Mouse (Mus musculus): ENCODE results near the gene Gm45844. TPM values are rescaled to one million over a fixed set of nuclear protein-coding genes. Genes with fewer than 3 reads are reported as not detected.

Gene Gm45844
- polyA plus RNA-seq, 1 experiment from 2014 or later: 3.1 TPM

Small RNA genes within 50 kb of the gene (microRNA-seq; reads per million reads assigned to microRNA genes)
- 0.44 reads per million for gene Mir5620

Other genes starting within 250 kb of the Gm45844 start
- 12.0 and 12.6 TPM in 2 replicates for gene Zfp954, start 156.8 kb downstream of the Gm45844 start, polyA plus RNA-seq (2015; fragmentation: Nextera tagmentation; extraction: Ambion mirVana)
- gene Zfp773, start 141.5 kb downstream of the Gm45844 start, polyA plus RNA-seq (2015; fragmentation: Nextera tagmentation; extraction: Ambion mirVana): 1.6 and 2.0 TPM in 2 replicates
- 1.7 and 1.9 TPM in 2 replicates for gene Zfp418, start 107.0 kb downstream of the Gm45844 start, polyA plus RNA-seq (2015; fragmentation: Nextera tagmentation; extraction: Ambion mirVana)
- gene Zfp772, start 68.3 kb downstream of the Gm45844 start, polyA plus RNA-seq (2015; fragmentation: Nextera tagmentation; extraction: Ambion mirVana): 7.3 and 7.5 TPM in 2 replicates
- 0.22 and 1.9 TPM in 2 replicates for gene Vmn2r29, start 31.0 kb downstream of the Gm45844 start, polyA plus RNA-seq (2015; fragmentation: Nextera tagmentation; extraction: Ambion mirVana)
- gene Clcn4, start 22.6 kb upstream of the Gm45844 start, polyA plus RNA-seq (2015; fragmentation: Nextera tagmentation; extraction: Ambion mirVana): 44.6 and 46.6 TPM in 2 replicates
- gene Vmn2r30, start 59.3 kb upstream of the Gm45844 start, polyA plus RNA-seq (2015; fragmentation: Nextera tagmentation; extraction: Ambion mirVana): not detected in 2 replicates
- gene Gm45783, start 96.3 kb upstream of the Gm45844 start, polyA plus RNA-seq (2015; fragmentation: Nextera tagmentation; extraction: Ambion mirVana): not detected in 2 replicates
- not detected in 2 replicates for gene Vmn2r31, start 121.4 kb upstream of the Gm45844 start, polyA plus RNA-seq (2015; fragmentation: Nextera tagmentation; extraction: Ambion mirVana)
- gene Vmn2r32, start 201.7 kb upstream of the Gm45844 start, polyA plus RNA-seq (2015; fragmentation: Nextera tagmentation; extraction: Ambion mirVana): not detected in 2 replicates

All from kidney, embryonic 15.5 days (tissue).